Mouse (Mus musculus): ENCODE measurements around the gene Fgfr2. TPM values are rescaled to one million over a fixed set of nuclear protein-coding genes. Genes with fewer than 3 reads are reported as not detected.

Gene Fgfr2
- polyA plus RNA-seq, 1 experiment from 2014 or later, result 93.6 TPM

DNA sequence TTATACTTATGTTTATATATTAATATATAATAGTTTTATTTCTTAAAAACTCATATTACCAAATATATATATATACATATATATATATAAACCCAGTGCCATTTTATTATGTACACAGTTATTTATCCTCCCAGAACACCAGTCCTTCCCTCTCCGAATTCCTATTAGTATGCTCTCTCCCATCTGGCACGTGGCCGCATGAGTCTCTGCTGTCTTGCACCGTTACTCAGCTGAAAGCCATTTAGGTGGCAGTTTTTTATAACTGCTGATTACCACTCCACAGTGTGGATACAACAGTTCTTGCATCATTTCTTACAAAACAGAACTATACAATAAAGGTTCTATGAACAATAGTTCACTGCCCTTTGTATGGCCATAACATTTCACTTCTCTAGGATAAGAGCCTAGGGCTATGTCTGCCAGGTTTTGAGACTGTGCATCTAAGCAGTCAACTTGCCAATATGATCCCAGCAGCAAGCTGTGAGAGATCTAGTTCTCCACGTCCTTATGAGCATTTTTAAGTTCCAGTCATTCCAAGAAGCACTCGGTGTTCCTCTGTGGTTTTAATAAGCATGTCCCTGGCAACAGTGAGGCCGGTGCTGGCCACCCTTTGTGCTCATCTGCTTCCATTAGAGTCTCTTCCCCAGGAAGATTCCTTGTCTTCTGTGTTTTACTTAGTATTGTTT is 1777.2 kb downstream of the Fgfr2 start:
- Histone ChIP-seq H3K27me3 (ENCODE audit: control insufficient read depth, insufficient read depth, low read length) (no peaks in the 10 kb centered on the region), H3K9ac (ENCODE audit: low read length) (no peak overlapping the region), H3K36me3 (ENCODE audit: control insufficient read depth, insufficient read depth, low read length) (peaks cover 3% of the 10 kb centered on the region), H3K4me1 (replicated peaks; ENCODE audit: control insufficient read depth, insufficient read depth, low read length) (no peaks in the 10 kb centered on the region), H3K27ac (ENCODE audit: low read depth, low read length) (no peak overlapping the region), H3K9me3 (ENCODE audit: control insufficient read depth, low read length) (no peaks in the 10 kb centered on the region), H3K4me3 (ENCODE audit: low read depth, low read length) (no peak overlapping the region), H3K4me2 (ENCODE audit: low read depth, low read length, severe bottlenecking) (no peak overlapping the region)
- 86% methylated on average over 7 of the region's 7 CpGs for WGBS
- DNase-seq (ENCODE audit: low spot score) (no peak), ATAC-seq (replicated peaks; ENCODE audit: low FRiP score) (no peak)

DNA sequence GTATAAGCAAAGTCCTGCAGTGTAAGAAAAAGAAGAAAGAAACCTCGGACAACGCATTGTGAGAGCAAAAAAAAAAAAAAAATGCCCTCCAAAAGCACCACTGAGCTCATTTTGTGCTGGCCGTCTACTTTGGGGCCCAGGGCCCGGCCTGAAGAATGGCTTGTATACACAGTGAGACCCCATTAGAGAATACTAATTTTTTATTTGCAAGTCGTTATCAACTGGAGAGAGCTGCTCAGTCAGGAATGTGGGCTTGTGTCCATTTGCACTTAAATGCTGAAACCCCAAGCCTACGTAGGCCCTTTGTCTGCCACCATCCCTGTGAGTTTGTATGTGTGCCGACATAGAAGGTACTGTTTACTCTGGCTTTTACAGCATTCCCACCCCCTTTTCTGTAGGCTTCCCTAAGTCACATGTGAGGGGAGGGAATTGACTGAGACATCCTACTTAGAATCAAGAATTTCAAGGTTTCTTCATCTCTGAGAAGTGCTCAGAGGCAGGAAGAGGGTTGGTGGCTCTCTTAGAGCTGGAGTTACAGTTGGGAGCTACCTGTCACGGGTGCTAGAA is 1785.6 kb downstream of the Fgfr2 start:
- ATAC-seq (replicated peaks; ENCODE audit: low FRiP score) (no peak), DNase-seq (ENCODE audit: low spot score) (no peak)
- Histone ChIP-seq H3K4me2 (ENCODE audit: low read depth, low read length, severe bottlenecking) (no peak overlapping the region), H3K9ac (ENCODE audit: low read length) (no peak overlapping the region; the same call in 1 of the 2 replicates), H3K4me1 (replicated peaks; ENCODE audit: control insufficient read depth, insufficient read depth, low read length) (no peaks in the 10 kb centered on the region), H3K27me3 (ENCODE audit: control insufficient read depth, insufficient read depth, low read length) (no peaks in the 10 kb centered on the region), H3K36me3 (ENCODE audit: control insufficient read depth, insufficient read depth, low read length) (no peaks in the 10 kb centered on the region), H3K27ac (ENCODE audit: low read depth, low read length) (no peak overlapping the region), H3K4me3 (ENCODE audit: low read depth, low read length) (no peak overlapping the region), H3K9me3 (ENCODE audit: control insufficient read depth, low read length) (no peaks in the 10 kb centered on the region)
- 43% methylated on average over 8 of the region's 8 CpGs for WGBS

DNA sequence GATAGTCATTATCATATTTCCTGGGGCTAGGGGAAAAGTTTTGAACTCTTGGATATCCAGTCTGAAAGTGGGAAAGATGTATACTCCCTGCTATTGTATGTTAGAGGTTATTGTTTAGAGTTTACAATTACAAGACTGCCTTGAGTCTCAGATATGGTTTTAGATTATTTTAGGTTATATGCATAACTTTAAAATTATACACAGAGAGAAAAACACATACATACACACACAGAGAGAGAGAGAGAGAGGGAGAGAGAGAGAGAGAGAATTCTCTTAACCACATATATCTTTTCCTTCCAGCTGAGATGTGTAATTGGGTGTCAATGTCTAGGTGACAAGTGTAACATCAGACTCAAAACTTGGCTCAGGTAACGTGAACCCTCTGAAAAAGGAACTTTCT is 1789.6 kb downstream of the Fgfr2 start, which contains the start of gene Fam24a:
Gene Fam24a (plus strand): TSS at position 301 of the 400 bp plus-strand sequence.
- no peaks in the 10 kb centered on the region for H3K27me3 ChIP-seq (ENCODE audit: control insufficient read depth, insufficient read depth, low read length)
- WGBS, result 53% methylated on average over 1 of the region's 1 CpGs
- no peak for DNase-seq (ENCODE audit: low spot score)
- no peaks in the 10 kb centered on the region for H3K36me3 ChIP-seq (ENCODE audit: control insufficient read depth, insufficient read depth, low read length)
- H3K27ac ChIP-seq (ENCODE audit: low read depth, low read length), result no peak within 1 kb of the TSS
- ATAC-seq (replicated peaks; ENCODE audit: low FRiP score), result no peak
- H3K9ac ChIP-seq (ENCODE audit: low read length), result no peak within 1 kb of the TSS
- no peak within 1 kb of the TSS for H3K4me2 ChIP-seq (ENCODE audit: low read depth, low read length, severe bottlenecking)
- no peak within 1 kb of the TSS for H3K4me3 ChIP-seq (ENCODE audit: low read depth, low read length)
- H3K9me3 ChIP-seq (ENCODE audit: control insufficient read depth, low read length), result no peaks in the 10 kb centered on the region
- H3K4me1 ChIP-seq (replicated peaks; ENCODE audit: control insufficient read depth, insufficient read depth, low read length), result no peaks in the 10 kb centered on the region

GRCm38 (mm10) chr7:131331688-131332087 is 1791.5 kb downstream of the Fgfr2 start:
- Histone ChIP-seq H3K4me2 (ENCODE audit: low read depth, low read length, severe bottlenecking) (no peak overlapping the region), H3K9me3 (ENCODE audit: control insufficient read depth, low read length) (no peaks in the 10 kb centered on the region), H3K36me3 (ENCODE audit: control insufficient read depth, insufficient read depth, low read length) (no peaks in the 10 kb centered on the region), H3K27ac (ENCODE audit: low read depth, low read length) (no peak overlapping the region), H3K9ac (ENCODE audit: low read length) (no peak overlapping the region), H3K4me1 (replicated peaks; ENCODE audit: control insufficient read depth, insufficient read depth, low read length) (no peaks in the 10 kb centered on the region), H3K27me3 (ENCODE audit: control insufficient read depth, insufficient read depth, low read length) (no peaks in the 10 kb centered on the region), H3K4me3 (ENCODE audit: low read depth, low read length) (no peak overlapping the region)
- 77% methylated on average over 2 of the region's 2 CpGs for WGBS
- no peak for DNase-seq (ENCODE audit: low spot score)
- ATAC-seq (replicated peaks; ENCODE audit: low FRiP score), result no peak

DNA sequence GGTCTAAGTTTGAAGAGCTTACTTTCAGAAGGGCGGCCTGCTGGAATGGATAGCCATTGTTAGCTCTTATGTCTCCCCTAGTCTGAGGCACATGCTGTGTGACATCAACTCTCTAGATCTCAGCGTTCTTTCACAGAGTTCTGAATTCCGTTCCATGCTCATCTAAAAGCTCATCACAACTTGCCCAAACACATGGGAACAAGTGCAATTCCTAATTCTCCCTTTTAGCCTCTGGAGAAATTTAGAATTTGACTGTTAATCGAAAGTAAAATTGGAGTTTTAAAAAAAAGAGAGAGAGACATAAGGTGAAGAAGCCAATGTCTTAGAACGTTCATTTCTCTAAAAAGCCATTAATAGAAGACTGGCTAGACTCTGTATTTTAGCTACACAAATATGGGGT is 1793.7 kb downstream of the Fgfr2 start, which contains the start of gene Fam24b:
Gene Fam24b (minus strand): TSS at position 101 of the 400 bp plus-strand sequence.
- Histone ChIP-seq H3K27ac (ENCODE audit: low read depth, low read length) (no peak within 1 kb of the TSS), H3K27me3 (ENCODE audit: control insufficient read depth, insufficient read depth, low read length) (no peaks in the 10 kb centered on the region), H3K9ac (ENCODE audit: low read length) (no peak within 1 kb of the TSS), H3K4me1 (replicated peaks; ENCODE audit: control insufficient read depth, insufficient read depth, low read length) (no peaks in the 10 kb centered on the region), H3K9me3 (ENCODE audit: control insufficient read depth, low read length) (no peaks in the 10 kb centered on the region), H3K4me3 (ENCODE audit: low read depth, low read length) (no peak within 1 kb of the TSS), H3K4me2 (ENCODE audit: low read depth, low read length, severe bottlenecking) (no peak within 1 kb of the TSS), H3K36me3 (ENCODE audit: control insufficient read depth, insufficient read depth, low read length) (no peaks in the 10 kb centered on the region)
- 88% methylated on average over 5 of the region's 5 CpGs for WGBS
- DNase-seq (ENCODE audit: low spot score) (no peak), ATAC-seq (replicated peaks; ENCODE audit: low FRiP score) (no peak)

DNA sequence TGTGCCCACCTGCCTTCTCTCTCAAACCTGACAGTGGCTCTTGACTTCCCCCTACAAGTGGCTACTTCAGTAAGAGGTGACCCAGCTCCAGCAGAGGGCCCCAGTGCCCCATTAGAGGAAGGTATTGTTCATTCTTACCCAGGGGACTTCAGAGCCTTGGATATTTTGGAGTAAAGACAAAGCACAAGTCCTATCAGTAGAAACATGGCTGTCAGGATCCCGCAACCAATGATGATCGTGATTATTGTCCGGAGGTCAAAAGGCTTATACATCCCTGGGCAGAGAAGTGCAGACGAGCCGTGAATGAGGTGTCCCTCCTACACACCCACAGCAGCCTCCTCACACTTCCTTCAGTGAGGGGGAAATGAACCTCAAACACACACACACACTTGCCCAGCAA is 1796.1 kb downstream of the Fgfr2 start:
- Histone ChIP-seq H3K36me3 (ENCODE audit: control insufficient read depth, insufficient read depth, low read length) (no peaks in the 10 kb centered on the region), H3K27me3 (ENCODE audit: control insufficient read depth, insufficient read depth, low read length) (no peaks in the 10 kb centered on the region), H3K27ac (ENCODE audit: low read depth, low read length) (no peak overlapping the region), H3K4me2 (ENCODE audit: low read depth, low read length, severe bottlenecking) (no peak overlapping the region), H3K4me3 (ENCODE audit: low read depth, low read length) (no peak overlapping the region), H3K9me3 (ENCODE audit: control insufficient read depth, low read length) (no peaks in the 10 kb centered on the region), H3K4me1 (replicated peaks; ENCODE audit: control insufficient read depth, insufficient read depth, low read length) (no peaks in the 10 kb centered on the region), H3K9ac (ENCODE audit: low read length) (no peak overlapping the region)
- WGBS, result 90% methylated on average over 5 of the region's 5 CpGs
- ATAC-seq (replicated peaks; ENCODE audit: low FRiP score) (no peak), DNase-seq (ENCODE audit: low spot score) (no peak)

GRCm38 (mm10) chr7:131322192-131322591 is 1801.0 kb downstream of the Fgfr2 start, which contains the start of gene Cuzd1:
TSS of gene Cuzd1 (minus strand) at chr7:131322292.
- Histone ChIP-seq H3K4me3 (ENCODE audit: low read depth, low read length) (no peak within 1 kb of the TSS), H3K9ac (ENCODE audit: low read length) (no peak within 1 kb of the TSS), H3K9me3 (ENCODE audit: control insufficient read depth, low read length) (no peaks in the 10 kb centered on the region), H3K36me3 (ENCODE audit: control insufficient read depth, insufficient read depth, low read length) (no peaks in the 10 kb centered on the region), H3K4me1 (replicated peaks; ENCODE audit: control insufficient read depth, insufficient read depth, low read length) (no peaks in the 10 kb centered on the region), H3K27me3 (ENCODE audit: control insufficient read depth, insufficient read depth, low read length) (no peaks in the 10 kb centered on the region), H3K4me2 (ENCODE audit: low read depth, low read length, severe bottlenecking) (no peak within 1 kb of the TSS), H3K27ac (ENCODE audit: low read depth, low read length) (no peak within 1 kb of the TSS)
- WGBS, result 88% methylated on average over 2 of the region's 2 CpGs
- no peak for DNase-seq (ENCODE audit: low spot score)
- ATAC-seq (replicated peaks; ENCODE audit: low FRiP score), result no peak

- ATAC-seq (replicated peaks; ENCODE audit: low FRiP score) (no peak), DNase-seq (ENCODE audit: low spot score) (no peak)
- Histone ChIP-seq H3K4me1 (replicated peaks; ENCODE audit: control insufficient read depth, insufficient read depth, low read length) (no peaks in the 10 kb centered on the region), H3K27ac (ENCODE audit: low read depth, low read length) (no peak overlapping the region), H3K4me3 (ENCODE audit: low read depth, low read length) (no peak overlapping the region), H3K36me3 (ENCODE audit: control insufficient read depth, insufficient read depth, low read length) (no peaks in the 10 kb centered on the region), H3K9ac (ENCODE audit: low read length) (no peak overlapping the region), H3K27me3 (ENCODE audit: control insufficient read depth, insufficient read depth, low read length) (no peaks in the 10 kb centered on the region), H3K9me3 (ENCODE audit: control insufficient read depth, low read length) (no peaks in the 10 kb centered on the region), H3K4me2 (ENCODE audit: low read depth, low read length, severe bottlenecking) (no peak overlapping the region)
- 78% methylated on average over 5 of the region's 7 CpGs for WGBS
Measured at GRCm38 (mm10) chr7:131318340-131318739, 1804.8 kb downstream of the Fgfr2 start.

DNA sequence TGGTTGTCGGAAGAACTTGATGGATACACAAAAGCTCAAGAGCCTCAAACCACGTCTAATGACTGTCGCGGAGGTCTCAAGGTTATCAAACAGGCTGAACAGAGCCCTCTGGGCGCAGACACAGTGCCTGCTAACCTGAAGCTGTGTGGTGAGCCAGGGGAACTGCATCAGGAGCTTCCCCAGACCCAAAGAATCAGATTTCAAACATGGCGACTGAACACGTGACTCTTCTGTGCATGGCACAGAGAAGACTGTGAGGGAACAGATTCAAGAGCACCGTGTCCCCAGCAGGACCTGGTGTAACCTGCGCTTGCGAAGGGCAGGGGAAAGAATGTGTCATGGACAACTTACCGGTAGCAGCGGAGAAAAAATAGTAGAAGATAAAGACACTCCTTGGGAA is 1805.6 kb downstream of the Fgfr2 start:
- ATAC-seq (replicated peaks; ENCODE audit: low FRiP score), result no peak

More for the DNA sequence above, 1805.6 kb downstream of the Fgfr2 start:
- Histone ChIP-seq H3K4me2 (ENCODE audit: low read depth, low read length, severe bottlenecking) (no peak overlapping the region), H3K27me3 (ENCODE audit: control insufficient read depth, insufficient read depth, low read length) (no peaks in the 10 kb centered on the region), H3K36me3 (ENCODE audit: control insufficient read depth, insufficient read depth, low read length) (no peaks in the 10 kb centered on the region), H3K27ac (ENCODE audit: low read depth, low read length) (no peak overlapping the region), H3K9ac (ENCODE audit: low read length) (no peak overlapping the region), H3K4me1 (replicated peaks; ENCODE audit: control insufficient read depth, insufficient read depth, low read length) (no peaks in the 10 kb centered on the region), H3K4me3 (ENCODE audit: low read depth, low read length) (no peak overlapping the region), H3K9me3 (ENCODE audit: control insufficient read depth, low read length) (no peaks in the 10 kb centered on the region)
- WGBS, result 76% methylated on average over 12 of the region's 12 CpGs
- no peak for DNase-seq (ENCODE audit: low spot score)
